Mouse (Mus musculus) liver, postnatal 0 days (tissue): ENCODE measurements at regions not wholly inside any gene's neighbourhood (a gene's known extent, or its start where the extent isn't known, plus 50 kb on each side); places are given as distances from the start of the nearest gene placed in this dataset.

Experiments
- CTCF ChIP-seq: sonication (generic); IDR thresholded peaks from 2 replicates; pipeline ENCODE4 v1.5.1; 2016; ENCODE audit warnings: antibody characterized with exemption, low read depth
- EP300 ChIP-seq: IDR thresholded peaks from 2 replicates; pipeline ENCODE4 v1.6.1; 2016; ENCODE audit warnings: antibody characterized with exemption, low read depth, mild to moderate bottlenecking

DNA sequence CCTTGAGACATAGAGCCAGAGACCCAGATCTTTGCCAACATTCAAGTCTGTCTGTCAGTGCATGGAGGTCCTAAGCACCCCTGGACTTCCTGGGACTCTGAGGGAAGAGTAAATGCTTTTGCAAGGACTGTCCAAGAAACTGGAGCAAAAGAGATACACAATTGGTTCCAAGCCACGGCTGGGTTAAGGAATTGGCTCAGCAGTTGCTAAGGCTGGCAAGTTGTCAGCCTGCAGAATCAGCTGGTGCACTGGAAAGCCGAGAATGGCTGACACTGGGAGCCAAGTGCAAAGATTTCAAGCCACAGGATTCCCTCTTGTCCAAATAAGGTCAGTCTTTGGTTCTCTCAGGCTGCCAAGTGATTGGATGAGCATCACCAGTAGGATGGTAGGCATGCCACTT lies 146.8 kb upstream of the Syt13 start:
- no peak for TF ChIP-seq CTCF
- TF ChIP-seq EP300: no peak
